Mouse (Mus musculus) ES-E14 (cell line): Measurements from ENCODE around the gene Fbxo42.

Source experiments
- HCFC1 ChIP-seq: IDR thresholded peaks from 2 replicates; pipeline ENCODE4 v1.6.1; 2012; ENCODE audit warnings: low read length, inconsistent platforms, borderline replicate concordance; ENCODE audit not compliant: insufficient read depth
- ZC3H11A ChIP-seq: IDR thresholded peaks from 2 replicates; pipeline ENCODE4 v1.6.1; 2012; ENCODE audit warnings: low read depth, mild to moderate bottlenecking, inconsistent platforms, low read length, borderline replicate concordance
- ZNF384 ChIP-seq: IDR thresholded peaks from 2 replicates; pipeline ENCODE4 v1.6.1; 2012; ENCODE audit warnings: low read depth, low read length, inconsistent platforms

- TF ChIP-seq ZNF384 (no peak), HCFC1 (no peak), ZC3H11A (no peak)
Measured at GRCm38 (mm10) chr4:141136126-141136525, 11.6 kb upstream of the Fbxo42 start.
